Mouse (Mus musculus) forebrain, embryonic 13.5 days (tissue): ENCODE data around the gene Tmem63a. TPM values are rescaled to one million over a fixed set of nuclear protein-coding genes. Genes with fewer than 3 reads are reported as not detected.
A peak's percentile ranks its signal among the peaks of the same experiment; 100 is the strongest.
"Not testable (repeated sequence)": the region's sequence is repeated elsewhere in the genome, so short reads cannot be mapped to it uniquely, and the experiment has no call there.

Source experiments
- ATAC-seq: fragments of 200-750 bp; cut with Nextera tagmentation; 2 replicates; pipeline ENCODE4 v1.8.0; 2017
- H3K27ac ChIP-seq: fragments of 300-500 bp; sonication (generic); 2 replicates; pipeline ENCODE4 v1.5.1; 2015; ENCODE audit warnings: inconsistent platforms, mild to moderate bottlenecking, moderate library complexity
- H3K27me3 ChIP-seq: fragments of 300-500 bp; sonication (generic); 2 replicates; pipeline ENCODE4 v1.6.1; 2015; ENCODE audit warnings: mild to moderate bottlenecking, inconsistent platforms
- H3K36me3 ChIP-seq: fragments of 300-500 bp; sonication (generic); 2 replicates; pipeline ENCODE4 v1.6.1; 2015; ENCODE audit warnings: mild to moderate bottlenecking, inconsistent platforms; ENCODE audit not compliant: poor library complexity, severe bottlenecking
- H3K4me1 ChIP-seq: fragments of 300-500 bp; sonication (generic); 2 replicates; pipeline ENCODE4 v1.6.1; 2015; ENCODE audit warnings: inconsistent platforms
- H3K4me2 ChIP-seq: fragments of 300-500 bp; sonication (generic); 2 replicates; pipeline ENCODE4 v1.6.1; 2015; ENCODE audit warnings: inconsistent platforms, mild to moderate bottlenecking, moderate library complexity
- H3K4me3 ChIP-seq: fragments of 300-500 bp; sonication (generic); 2 replicates; pipeline ENCODE4 v1.5.1; 2015; ENCODE audit warnings: mild to moderate bottlenecking, inconsistent platforms
- H3K9ac ChIP-seq: fragments of 300-500 bp; sonication (generic); 2 replicates; pipeline ENCODE4 v1.6.1; 2015; ENCODE audit warnings: mild to moderate bottlenecking, inconsistent platforms
- H3K9me3 ChIP-seq: fragments of 300-500 bp; sonication (generic); replicated peaks from 2 replicates; pipeline ENCODE4 v1.6.1; 2016; ENCODE audit warnings: inconsistent platforms
- WGBS: fragments of 180-500 bp; shearing (Covaris S2); methylation state at CpG from one replicate; pipeline ENCODE4 v1.1.7; 2015; 5-methylcytosine and 5-hydroxymethylcytosine counted together
- polyA plus RNA-seq: library from polyadenylated mRNA; unstranded; fragments of >200 nt; fragmentation: Nextera tagmentation; extraction: Ambion mirVana; gene quantifications from 2 replicates; pipeline ENCODE4 v1.2.1, GENCODE M21; 2015

Gene Tmem63a
- polyA plus RNA-seq, 1 experiment from 2014 or later: 0.88 TPM

DNA sequence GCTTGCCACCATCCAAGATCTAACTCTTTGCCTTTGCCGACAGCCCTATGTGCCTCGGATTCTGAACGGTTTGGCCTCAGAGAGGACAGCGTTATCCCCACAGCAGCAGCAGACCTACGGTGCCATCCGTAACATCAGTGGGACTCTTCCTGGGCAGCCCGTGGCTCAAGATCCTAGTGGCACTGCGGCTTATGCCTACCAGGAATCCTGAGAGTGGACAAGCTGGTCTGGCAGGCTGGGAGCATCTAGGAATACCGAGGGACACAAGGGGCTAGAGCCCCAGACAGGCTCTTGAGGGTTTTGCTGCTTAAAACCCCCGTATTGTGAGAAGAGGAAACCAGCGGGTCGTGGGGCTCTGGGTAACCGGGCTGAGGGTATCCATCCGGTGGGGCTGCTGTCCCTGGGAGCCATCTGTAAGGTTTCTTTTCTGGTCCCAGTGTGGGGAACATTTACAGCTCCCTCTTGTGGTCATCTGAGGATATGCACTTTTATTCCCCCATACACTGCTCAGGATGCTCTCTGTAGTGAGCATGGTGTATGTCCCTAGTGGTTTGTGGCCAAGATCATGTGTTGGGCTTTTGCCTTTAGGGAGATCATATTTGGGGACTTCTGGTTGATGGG lies 32.1 kb downstream of the Tmem63a start:
- H3K4me3 ChIP-seq: no peak overlapping the region
- no peak overlapping the region for H3K9ac ChIP-seq
- H3K4me2 ChIP-seq: no peak overlapping the region
- H3K4me1 ChIP-seq: no peaks in the 10 kb centered on the region
- peak; percentile 77; the same call in 1 of the 2 replicates for ATAC-seq
- 59% methylated on average over 14 of the region's 14 CpGs for WGBS
- no peak overlapping the region for H3K27ac ChIP-seq
- H3K27me3 ChIP-seq: no peaks in the 10 kb centered on the region
- no peaks in the 10 kb centered on the region for H3K9me3 ChIP-seq
- no peaks in the 10 kb centered on the region for H3K36me3 ChIP-seq

DNA sequence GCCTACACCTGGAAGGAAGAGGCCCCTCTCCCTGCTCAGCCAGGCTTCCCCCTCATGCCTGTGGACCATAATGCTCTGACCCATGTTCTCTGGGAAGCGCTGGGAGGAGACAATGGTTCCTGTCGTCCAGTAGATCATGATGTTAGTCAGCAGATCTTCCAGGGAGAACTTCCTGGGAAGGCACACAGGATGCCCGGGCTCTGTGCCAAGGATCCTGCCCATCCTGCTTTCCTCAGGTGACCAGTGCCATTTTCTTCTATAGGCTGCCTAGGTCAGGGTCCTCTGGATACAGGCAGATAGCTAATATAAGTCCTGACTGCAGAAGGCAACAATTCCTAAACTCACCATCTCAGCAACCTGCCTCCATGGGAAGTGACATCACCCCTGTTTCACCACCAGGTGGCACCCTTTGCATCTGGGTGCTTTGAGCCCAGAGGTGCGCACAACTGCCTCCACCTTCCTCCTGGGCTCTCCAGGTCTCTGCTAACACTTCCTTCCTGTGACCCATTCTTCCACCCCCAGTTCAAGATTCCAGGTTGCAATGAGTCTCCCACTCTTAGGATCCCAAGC lies 34.1 kb downstream of the Tmem63a start:
- H3K4me1 ChIP-seq: no peaks in the 10 kb centered on the region
- no peak for ATAC-seq
- no peak overlapping the region for H3K9ac ChIP-seq
- H3K27ac ChIP-seq: no peak overlapping the region
- no peaks in the 10 kb centered on the region for H3K9me3 ChIP-seq
- no peaks in the 10 kb centered on the region for H3K27me3 ChIP-seq
- 60% methylated on average over 4 of the region's 4 CpGs for WGBS
- no peak overlapping the region for H3K4me3 ChIP-seq
- H3K4me2 ChIP-seq: no peak overlapping the region
- H3K36me3 ChIP-seq: no peaks in the 10 kb centered on the region

DNA sequence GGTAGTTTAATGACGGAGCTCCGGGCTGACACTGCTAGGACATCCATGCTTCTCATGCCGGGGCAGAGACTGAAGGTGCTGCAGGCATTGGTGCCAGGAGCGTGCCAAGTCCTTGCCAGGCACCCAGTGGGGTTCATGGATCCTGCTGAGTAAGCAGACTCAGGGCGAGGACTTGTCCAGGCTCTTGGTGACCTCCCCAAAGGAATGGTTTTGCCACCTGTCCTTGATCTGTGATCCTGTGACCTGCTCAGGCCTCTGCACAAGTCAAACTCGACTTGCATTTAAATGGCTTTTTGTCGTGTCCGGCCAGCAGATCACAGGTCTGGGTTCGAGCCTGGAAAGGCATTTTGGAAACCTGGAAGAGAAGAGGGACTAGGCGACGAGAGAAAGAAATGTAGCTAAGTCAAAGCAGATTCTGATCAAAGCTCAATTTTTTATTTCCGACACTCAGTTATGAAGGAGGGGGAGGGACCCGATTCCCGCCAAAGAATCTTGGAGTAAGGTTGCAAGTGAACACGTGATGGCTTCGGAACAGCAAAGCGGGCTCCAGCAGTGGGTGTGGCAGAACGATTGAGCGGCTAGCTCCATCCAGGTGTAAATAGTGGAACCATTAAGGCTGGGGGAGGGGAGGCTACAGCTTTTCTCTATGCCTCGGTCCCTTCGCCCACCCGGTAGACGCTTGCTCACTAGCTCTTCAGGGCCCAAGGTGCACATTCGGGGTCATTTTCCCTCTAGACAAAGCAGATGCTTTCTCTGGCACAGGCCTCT lies 37.5 kb downstream of the Tmem63a start:
- Histone ChIP-seq H3K9ac (no peak overlapping the region), H3K4me3 (no peak overlapping the region), H3K36me3 (no peaks in the 10 kb centered on the region), H3K27me3 (no peaks in the 10 kb centered on the region), H3K4me2 (no peak overlapping the region), H3K27ac (no peak overlapping the region), H3K9me3 (no peaks in the 10 kb centered on the region), H3K4me1 (no peaks in the 10 kb centered on the region)
- 85% methylated on average over 24 of the region's 24 CpGs for WGBS
- no peak for ATAC-seq

DNA sequence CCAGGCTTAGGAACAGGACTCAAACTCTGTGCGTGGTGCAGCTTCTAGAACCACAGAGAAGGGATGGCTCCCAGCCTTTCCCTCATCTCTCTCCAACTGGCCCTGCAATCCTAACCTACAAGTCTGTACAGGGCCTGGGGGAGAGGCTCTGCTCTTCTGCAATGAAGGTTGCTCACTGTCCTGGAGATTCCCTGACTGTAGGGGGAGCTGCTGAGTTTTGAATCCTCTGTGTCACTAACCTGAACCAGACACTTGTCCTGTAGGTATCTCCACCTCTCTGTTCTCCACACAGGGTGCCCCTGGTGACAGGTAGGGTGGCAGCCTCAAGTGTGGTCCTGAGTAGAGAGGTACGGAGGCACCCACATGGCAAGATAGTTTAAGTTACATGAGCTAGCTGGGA lies 38.3 kb downstream of the Tmem63a start:
- no peak overlapping the region for H3K4me3 ChIP-seq
- no peak overlapping the region for H3K9ac ChIP-seq
- no peak for ATAC-seq
- WGBS: 71% methylated on average over 2 of the region's 2 CpGs
- H3K27ac ChIP-seq: no peak overlapping the region
- no peaks in the 10 kb centered on the region for H3K36me3 ChIP-seq
- H3K4me2 ChIP-seq: no peak overlapping the region
- H3K4me1 ChIP-seq: no peaks in the 10 kb centered on the region
- no peaks in the 10 kb centered on the region for H3K27me3 ChIP-seq
- no peaks in the 10 kb centered on the region for H3K9me3 ChIP-seq

DNA sequence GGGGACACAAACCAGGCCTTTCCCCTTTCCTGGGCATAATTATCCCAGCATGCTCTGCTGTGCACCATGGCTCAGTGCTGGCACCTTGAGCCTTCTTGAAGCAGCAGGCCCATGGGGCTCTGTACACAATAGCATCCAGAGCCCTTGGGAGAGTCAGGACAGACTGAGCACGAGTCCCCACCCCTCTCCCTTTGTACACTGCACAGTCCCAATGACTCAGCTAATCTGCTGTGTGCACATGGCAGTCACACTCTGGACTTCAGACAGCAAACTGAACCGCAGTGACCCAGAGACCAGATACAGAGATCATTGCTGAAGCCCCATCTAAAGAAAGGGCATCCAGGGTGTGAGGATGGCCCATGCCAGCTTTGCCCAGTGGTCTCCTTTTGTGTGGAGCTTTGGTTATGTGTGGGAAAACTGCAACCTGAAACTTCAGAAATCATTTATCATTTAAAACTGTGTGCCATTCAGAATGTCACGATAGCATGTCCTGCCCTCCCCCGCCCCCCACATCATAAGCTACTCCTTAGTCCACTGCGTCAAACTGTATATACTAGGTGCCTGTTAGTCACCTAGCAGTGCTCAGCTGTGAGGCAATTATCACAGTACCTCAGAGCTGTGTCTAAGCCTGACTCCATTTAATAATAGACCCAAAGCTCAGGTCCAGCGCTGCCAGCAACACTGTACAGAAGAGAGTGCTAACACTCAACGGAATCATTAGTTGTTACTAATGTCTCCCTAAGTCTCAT lies 39.3 kb downstream of the Tmem63a start:
- not testable (repeated sequence) for H3K4me1 ChIP-seq, H3K36me3 ChIP-seq, ATAC-seq, H3K27ac ChIP-seq, H3K4me2 ChIP-seq, H3K4me3 ChIP-seq, H3K9ac ChIP-seq, H3K9me3 ChIP-seq, H3K27me3 ChIP-seq
- 77% methylated on average over 7 of the region's 7 CpGs for WGBS

DNA sequence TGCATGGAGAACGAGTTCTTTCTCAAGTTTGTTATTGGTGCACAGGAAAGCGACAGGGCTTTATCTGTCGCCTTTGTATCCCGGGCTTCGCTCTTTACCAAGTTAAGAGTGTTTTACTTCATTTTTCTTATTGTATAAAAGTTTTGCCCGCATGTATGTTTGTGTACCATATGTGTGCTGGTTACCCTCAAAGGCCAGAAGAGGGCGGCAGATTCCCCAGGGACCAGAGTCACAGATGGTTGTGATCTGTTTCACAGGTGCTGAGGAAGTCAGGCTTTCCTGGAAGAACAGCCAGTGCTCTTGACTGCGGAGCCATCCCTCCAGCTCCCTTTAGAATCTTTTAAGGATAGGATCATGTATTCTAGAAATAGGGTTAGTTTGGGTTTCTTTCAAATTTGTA lies 44.6 kb downstream of the Tmem63a start:
- Histone ChIP-seq H3K4me1 (no peaks in the 10 kb centered on the region), H3K9me3 (no peaks in the 10 kb centered on the region), H3K27ac (no peak overlapping the region), H3K36me3 (no peaks in the 10 kb centered on the region), H3K9ac (no peak overlapping the region), H3K4me2 (no peak overlapping the region), H3K4me3 (no peak overlapping the region), H3K27me3 (no peaks in the 10 kb centered on the region)
- WGBS: 90% methylated on average over 8 of the region's 8 CpGs
- ATAC-seq: no peak

DNA sequence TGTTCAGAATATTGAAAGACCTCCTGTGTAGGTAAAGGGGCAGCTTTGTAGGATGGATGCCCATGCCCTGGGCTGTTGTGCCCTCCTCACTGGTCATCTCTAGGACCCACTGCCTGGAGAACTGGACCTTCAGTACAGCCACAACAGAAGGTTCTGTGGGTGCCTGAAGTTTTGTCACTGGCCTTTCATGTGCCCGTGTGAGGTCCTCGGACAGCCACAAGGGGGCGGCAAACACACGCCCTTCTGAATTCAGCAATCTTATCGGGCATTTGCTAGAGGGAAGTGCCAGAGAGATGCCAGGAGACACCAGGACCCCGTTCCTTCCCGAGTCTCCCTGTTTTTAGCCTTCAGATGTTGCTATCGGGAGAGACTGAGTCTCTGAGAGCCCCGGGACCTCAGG lies 45.6 kb downstream of the Tmem63a start:
- no peaks in the 10 kb centered on the region for H3K4me1 ChIP-seq
- no peaks in the 10 kb centered on the region for H3K9me3 ChIP-seq
- ATAC-seq: 0 out of 2 replicates have a peak, but pooled peaks have one; percentile 45
- WGBS: 4% methylated on average over 9 of the region's 9 CpGs
- H3K9ac ChIP-seq: no peak overlapping the region
- H3K27me3 ChIP-seq: no peaks in the 10 kb centered on the region
- H3K36me3 ChIP-seq: no peaks in the 10 kb centered on the region
- H3K4me2 ChIP-seq: no peak overlapping the region
- no peak overlapping the region for H3K27ac ChIP-seq
- H3K4me3 ChIP-seq: no peak overlapping the region

DNA sequence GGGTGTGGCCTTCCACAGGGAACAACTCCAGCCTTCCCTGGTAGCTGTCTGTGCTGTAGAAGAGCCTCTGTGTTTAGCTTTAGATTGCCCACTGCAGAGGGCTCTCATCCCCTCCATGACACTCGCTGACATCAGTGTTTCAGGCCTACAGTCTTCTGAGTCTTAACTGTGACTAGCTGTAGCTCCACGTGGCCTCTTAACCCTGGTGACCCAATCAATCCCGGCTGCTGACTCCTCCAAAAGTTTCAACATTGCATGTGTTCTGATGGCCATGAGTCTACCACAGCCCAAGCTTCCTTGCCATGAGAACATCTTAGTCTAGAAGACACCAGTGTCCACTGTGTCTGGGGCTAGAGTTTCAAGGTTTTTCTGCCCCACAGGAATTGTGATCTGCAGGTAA lies 48.5 kb downstream of the Tmem63a start:
- Histone ChIP-seq H3K27me3 (no peaks in the 10 kb centered on the region), H3K36me3 (no peaks in the 10 kb centered on the region), H3K4me2 (no peak overlapping the region), H3K4me1 (no peaks in the 10 kb centered on the region), H3K4me3 (no peak overlapping the region), H3K9me3 (no peaks in the 10 kb centered on the region), H3K9ac (no peak overlapping the region), H3K27ac (no peak overlapping the region)
- WGBS: 66% methylated on average over 3 of the region's 3 CpGs
- ATAC-seq: no peak

DNA sequence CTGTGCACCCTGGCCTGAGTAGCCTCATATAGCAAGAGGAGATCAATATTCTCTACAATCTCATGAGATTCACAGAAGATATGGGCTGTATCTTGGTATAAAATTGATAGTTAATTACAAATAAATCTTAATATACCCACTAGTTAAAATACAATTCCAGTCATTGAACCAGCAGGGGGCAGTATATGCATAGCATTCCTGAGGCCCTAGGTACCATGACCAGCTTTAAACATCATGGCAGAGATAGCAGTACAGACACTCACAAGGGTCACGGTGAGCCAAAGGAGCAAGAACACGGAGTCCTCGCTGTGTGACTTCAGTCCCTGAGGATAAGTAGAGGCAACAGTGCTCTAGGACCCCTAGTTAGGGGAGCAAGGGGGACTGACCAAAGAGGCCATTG lies 50.0 kb downstream of the Tmem63a start:
- no peaks in the 10 kb centered on the region for H3K36me3 ChIP-seq
- no peaks in the 10 kb centered on the region for H3K27me3 ChIP-seq
- 58% methylated on average over 3 of the region's 3 CpGs for whole genome bisulfite sequencing
- no peak overlapping the region for H3K4me3 ChIP-seq
- H3K27ac ChIP-seq: no peak overlapping the region
- ATAC-seq: no peak
- no peaks in the 10 kb centered on the region for H3K9me3 ChIP-seq
- H3K4me2 ChIP-seq: no peak overlapping the region
- H3K4me1 ChIP-seq: no peaks in the 10 kb centered on the region
- no peak overlapping the region for H3K9ac ChIP-seq

DNA sequence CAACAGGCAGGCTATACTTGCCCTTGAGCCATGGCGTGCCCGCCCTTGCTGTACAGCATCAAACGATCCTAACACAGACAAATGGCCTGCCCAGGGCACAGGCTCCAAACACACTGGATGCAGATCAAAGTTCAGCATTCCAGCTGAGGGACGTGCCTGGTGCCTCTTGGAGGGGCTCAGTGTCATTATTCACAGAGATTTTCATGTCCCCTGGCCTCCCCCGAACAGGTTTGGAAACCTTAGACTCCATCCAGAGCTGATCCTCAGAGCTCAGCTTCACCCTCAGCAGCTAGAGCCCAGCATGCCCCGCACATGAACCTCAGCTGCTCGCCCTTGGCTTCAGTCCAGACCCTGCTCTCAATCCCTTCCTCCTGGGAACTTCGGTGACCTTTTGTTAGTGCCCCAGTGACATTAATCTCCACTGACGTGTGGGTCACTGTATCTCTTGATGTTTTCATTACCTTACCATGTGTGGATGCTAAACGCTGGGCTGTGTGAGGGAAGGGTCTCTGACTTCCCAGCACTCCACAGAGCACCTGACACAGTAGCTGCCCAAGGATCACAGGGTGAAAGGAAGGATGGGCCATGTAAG lies 58.5 kb downstream of the Tmem63a start:
- ATAC-seq: no peak

DNA sequence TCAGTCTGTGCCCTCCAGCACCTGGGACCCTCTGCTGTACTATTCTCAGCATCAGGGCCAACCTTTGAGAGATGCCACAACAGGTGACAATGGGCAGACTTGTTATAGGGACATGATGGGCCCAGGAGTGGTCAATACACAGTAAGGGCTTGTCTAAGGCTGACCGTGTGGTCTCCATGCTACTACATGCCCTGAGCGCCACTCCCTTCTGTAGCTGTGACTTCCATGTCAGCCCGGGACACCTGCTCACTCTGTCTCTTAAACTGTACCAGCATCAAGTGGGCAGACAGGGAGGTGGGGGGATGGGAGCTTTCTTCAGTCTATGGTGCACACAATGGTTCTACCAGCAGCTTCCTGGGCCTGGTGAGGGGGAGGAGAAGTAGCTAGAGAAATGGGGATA lies 59.1 kb downstream of the Tmem63a start:
- Histone ChIP-seq H3K27ac (no peak overlapping the region), H3K4me2 (no peak overlapping the region), H3K9me3 (no peaks in the 10 kb centered on the region), H3K4me3 (no peak overlapping the region), H3K4me1 (no peaks in the 10 kb centered on the region), H3K9ac (no peak overlapping the region), H3K36me3 (no peaks in the 10 kb centered on the region), H3K27me3 (no peaks in the 10 kb centered on the region)
- WGBS: 84% methylated on average over 3 of the region's 3 CpGs
- ATAC-seq: no peak

More for the DNA sequence above, 58.5 kb downstream of the Tmem63a start:
- Histone ChIP-seq H3K9ac (no peak overlapping the region), H3K27ac (no peak overlapping the region), H3K4me3 (no peak overlapping the region), H3K27me3 (no peaks in the 10 kb centered on the region), H3K36me3 (no peaks in the 10 kb centered on the region), H3K9me3 (no peaks in the 10 kb centered on the region), H3K4me2 (no peak overlapping the region), H3K4me1 (no peaks in the 10 kb centered on the region)
- 54% methylated on average over 10 of the region's 10 CpGs for WGBS

DNA sequence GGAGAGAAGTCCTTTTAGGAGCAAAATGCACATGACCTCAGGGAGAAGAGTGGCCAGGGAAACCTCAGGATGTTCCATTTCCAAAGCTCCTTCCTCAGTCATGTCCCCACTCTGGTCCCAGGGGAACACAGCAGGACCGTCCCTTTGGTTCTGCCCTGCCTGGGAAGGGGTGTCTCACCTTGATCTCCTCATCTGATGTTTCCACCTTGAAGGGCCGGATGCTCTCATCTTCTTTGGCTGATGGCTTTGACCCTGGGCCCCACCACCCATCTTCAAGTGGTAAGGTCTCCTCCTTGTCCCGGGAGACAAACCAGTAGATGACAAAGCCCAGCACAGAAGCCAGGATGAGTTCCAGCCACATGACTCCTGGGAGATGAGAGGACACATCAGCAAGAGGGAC lies 59.5 kb downstream of the Tmem63a start:
- Histone ChIP-seq H3K4me1 (no peaks in the 10 kb centered on the region), H3K9ac (no peak overlapping the region), H3K36me3 (no peaks in the 10 kb centered on the region), H3K4me2 (no peak overlapping the region), H3K27me3 (no peaks in the 10 kb centered on the region), H3K9me3 (no peaks in the 10 kb centered on the region), H3K4me3 (no peak overlapping the region), H3K27ac (no peak overlapping the region)
- no peak for ATAC-seq
- WGBS: 94% methylated on average over 3 of the region's 3 CpGs
